Mouse (Mus musculus): ENCODE measurements around the gene Olfr1238. TPM values are rescaled to one million over a fixed set of nuclear protein-coding genes. Genes with fewer than 3 reads are reported as not detected.

Olfr1238 gene
- polyA plus RNA-seq (2016; fragmentation: Nextera tagmentation; extraction: Ambion mirVana) = not detected in 2 replicates

DNA sequence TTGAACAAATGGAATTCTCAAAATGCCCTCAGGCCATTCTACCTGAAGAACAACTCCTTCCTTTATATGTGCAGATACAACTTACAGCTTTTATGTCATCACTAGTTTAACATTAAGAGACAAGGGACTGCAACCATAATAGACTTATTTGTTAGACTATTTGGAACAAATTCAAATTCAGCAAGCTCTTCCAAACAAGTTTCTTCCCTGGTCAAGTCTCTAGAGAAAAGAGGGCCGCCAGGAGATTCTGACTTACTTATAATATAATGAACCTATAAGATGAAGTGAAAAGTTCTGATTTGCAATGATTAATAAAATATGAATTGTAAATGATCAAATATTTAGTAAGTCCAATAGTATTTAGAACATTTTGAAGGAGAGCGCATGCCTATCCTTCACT lies at the start of gene Olfr1238:
Gene Olfr1238, minus strand, starts transcription at position 101 of the 400 bp plus-strand sequence.
- Histone ChIP-seq H3K9me3 (no peaks in the 10 kb centered on the region), H3K4me1 (no peaks in the 10 kb centered on the region), H3K4me3 (no peak within 1 kb of the TSS), H3K36me3 (replicated peaks) (no peaks in the 10 kb centered on the region), H3K27me3 (ENCODE audit: poor library complexity, severe bottlenecking) (no peaks in the 10 kb centered on the region), H3K27ac (no peak within 1 kb of the TSS)
- WGBS = 91% methylated on average over 2 of the region's 2 CpGs
- DNase-seq (ENCODE audit: extremely low spot score, low spot score) = no peak

DNA sequence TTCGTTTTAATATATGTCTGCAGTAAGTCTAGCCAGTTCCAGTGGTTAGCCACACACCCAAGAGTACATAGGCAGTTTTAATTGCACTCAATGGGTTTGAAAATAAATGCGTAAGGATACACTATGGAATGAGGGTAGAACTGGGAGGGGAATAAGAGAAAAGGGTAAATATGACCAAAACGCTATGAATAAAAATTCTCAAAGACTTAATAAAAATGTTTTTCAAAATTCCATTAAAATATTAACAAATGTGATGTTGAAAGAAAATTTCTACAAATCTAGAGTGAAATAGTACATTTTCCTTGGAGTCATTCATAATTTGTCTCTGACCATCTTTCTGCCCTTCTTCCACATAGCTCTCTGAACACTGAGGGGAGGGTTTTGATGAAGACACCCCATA lies 33.4 kb upstream of the Olfr1238 start, which contains the start of gene Olfr1240:
Gene Olfr1240, minus strand, starts transcription at position 101 of the 400 bp plus-strand sequence.
- 92% methylated on average over 3 of the region's 3 CpGs for WGBS
- no peak for DNase-seq (ENCODE audit: extremely low spot score, low spot score)
- Histone ChIP-seq H3K36me3 (replicated peaks) (no peaks in the 10 kb centered on the region), H3K4me3 (no peak within 1 kb of the TSS), H3K9me3 (no peaks in the 10 kb centered on the region), H3K4me1 (no peaks in the 10 kb centered on the region), H3K27ac (no peak within 1 kb of the TSS), H3K27me3 (ENCODE audit: poor library complexity, severe bottlenecking) (no peaks in the 10 kb centered on the region)

DNA sequence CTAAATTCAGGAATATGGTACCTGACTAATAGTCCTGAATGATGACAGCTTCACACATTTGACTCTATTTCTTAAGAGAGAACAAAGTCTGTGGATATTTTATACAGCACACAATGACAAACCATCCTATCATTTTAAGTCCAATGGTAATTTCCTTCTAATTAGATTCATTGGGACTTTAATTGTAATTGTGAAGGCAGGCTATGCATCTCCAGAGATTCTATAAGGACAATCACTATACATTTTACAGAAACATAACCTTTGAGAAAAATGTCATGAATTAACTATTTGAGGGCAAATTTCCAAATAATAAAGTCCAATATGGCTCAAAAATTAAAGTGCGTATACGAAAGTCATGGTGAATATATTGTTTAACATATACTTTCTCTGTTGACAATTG lies 10.8 kb upstream of the Olfr1238 start, which contains the start of gene Olfr1239:
Gene Olfr1239, minus strand, starts transcription at position 101 of the 400 bp plus-strand sequence.
- WGBS = over 99% methylated on average over 2 of the region's 2 CpGs
- H3K4me3 ChIP-seq = no peak within 1 kb of the TSS
- DNase-seq (ENCODE audit: extremely low spot score, low spot score) = no peak

DNA sequence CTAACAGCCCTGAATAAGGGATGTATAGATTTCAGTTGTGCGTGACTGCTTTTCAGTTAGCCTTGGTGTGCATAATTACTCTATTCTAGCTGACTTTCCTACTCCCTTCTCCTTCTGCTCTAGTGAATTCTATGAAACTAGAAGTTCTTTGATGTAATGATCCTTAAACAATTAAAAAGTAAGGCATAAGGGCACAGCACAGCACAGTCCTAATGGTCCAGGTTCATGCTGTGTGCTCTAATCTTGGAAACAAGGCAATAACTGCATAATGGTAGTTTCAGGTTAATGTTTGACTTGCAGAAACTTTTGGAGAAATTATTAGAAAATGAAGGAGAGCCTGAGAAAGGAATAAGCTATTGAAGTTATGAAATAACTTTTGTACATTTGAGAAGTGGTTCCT lies 5.1 kb upstream of the Olfr1238 start:
- Histone ChIP-seq H3K4me3 (no peak overlapping the region), H3K36me3 (replicated peaks) (no peaks in the 10 kb centered on the region), H3K9me3 (no peaks in the 10 kb centered on the region), H3K4me1 (no peaks in the 10 kb centered on the region), H3K27me3 (ENCODE audit: poor library complexity, severe bottlenecking) (no peaks in the 10 kb centered on the region), H3K27ac (no peak overlapping the region)
- WGBS = 81% methylated on average over 1 of the region's 1 CpGs
- no peak for DNase-seq (ENCODE audit: extremely low spot score, low spot score)

More for the DNA sequence above, 10.8 kb upstream of the Olfr1238 start, which contains the start of gene Olfr1239:
- H3K27me3 ChIP-seq (ENCODE audit: poor library complexity, severe bottlenecking) = no peaks in the 10 kb centered on the region
- H3K9me3 ChIP-seq = no peaks in the 10 kb centered on the region
- H3K36me3 ChIP-seq (replicated peaks) = no peaks in the 10 kb centered on the region
- H3K27ac ChIP-seq = no peak within 1 kb of the TSS
- no peaks in the 10 kb centered on the region for H3K4me1 ChIP-seq

DNA sequence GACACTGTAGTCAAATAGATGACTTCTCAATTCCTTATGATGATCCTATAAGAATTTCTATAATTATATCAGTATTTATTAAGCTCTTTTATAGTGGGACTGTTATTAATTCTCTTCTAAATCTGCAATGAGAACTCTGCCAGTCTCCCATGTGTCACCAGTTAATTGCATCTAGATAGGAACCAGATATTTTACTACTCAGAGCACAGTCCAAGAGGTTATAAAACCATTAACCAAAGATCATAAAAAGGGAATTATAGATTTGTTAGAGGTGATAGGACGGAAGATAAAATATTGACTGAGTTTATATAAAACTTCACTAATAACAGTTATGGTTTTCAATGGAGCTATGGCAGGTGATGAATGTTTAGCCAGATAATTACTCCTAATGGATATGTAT lies 8.6 kb downstream of the Olfr1238 start:
- Histone ChIP-seq H3K4me1 (no peaks in the 10 kb centered on the region), H3K9me3 (no peaks in the 10 kb centered on the region), H3K27me3 (ENCODE audit: poor library complexity, severe bottlenecking) (no peaks in the 10 kb centered on the region), H3K4me3 (no peak overlapping the region), H3K36me3 (replicated peaks) (no peaks in the 10 kb centered on the region), H3K27ac (no peak overlapping the region)
- no peak for DNase-seq (ENCODE audit: extremely low spot score, low spot score)
- WGBS = 90% methylated on average over 1 of the region's 1 CpGs

DNA sequence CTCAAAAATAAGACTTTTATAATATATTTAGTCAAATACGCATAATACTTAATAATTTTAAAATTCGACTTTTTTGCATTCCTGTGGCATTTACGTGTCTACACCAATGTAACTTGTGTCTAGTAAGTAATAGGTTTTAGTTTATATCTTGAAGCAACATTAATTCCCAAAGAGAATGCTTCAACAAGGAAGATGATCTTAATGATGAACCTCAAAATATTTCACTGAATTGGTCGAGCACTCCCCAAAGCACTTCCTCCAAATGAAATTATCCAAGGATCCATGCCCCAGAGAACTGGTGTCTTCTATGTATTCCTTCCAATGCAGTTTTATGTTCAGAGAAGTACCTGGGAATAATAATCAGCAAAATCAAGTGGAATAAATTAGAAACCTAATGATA lies 44.7 kb downstream of the Olfr1238 start, which contains the start of gene Olfr1234:
Gene Olfr1234, minus strand, starts transcription at position 101 of the 400 bp plus-strand sequence.
- Histone ChIP-seq H3K27ac (no peak within 1 kb of the TSS), H3K27me3 (ENCODE audit: poor library complexity, severe bottlenecking) (no peaks in the 10 kb centered on the region), H3K36me3 (replicated peaks) (no peaks in the 10 kb centered on the region), H3K4me1 (no peaks in the 10 kb centered on the region), H3K9me3 (no peaks in the 10 kb centered on the region), H3K4me3 (no peak within 1 kb of the TSS)
- WGBS = 95% methylated on average over 4 of the region's 4 CpGs
- DNase-seq (ENCODE audit: extremely low spot score, low spot score) = no peak

Other genes starting within 250 kb of the Olfr1238 start
- not detected in 2 replicates for gene Olfr1224-ps1, start 245.6 kb downstream of the Olfr1238 start, polyA plus RNA-seq (2016; fragmentation: Nextera tagmentation; extraction: Ambion mirVana)
- gene Olfr1225, start 235.0 kb downstream of the Olfr1238 start, polyA plus RNA-seq (2016; fragmentation: Nextera tagmentation; extraction: Ambion mirVana) = not detected in 2 replicates
- not detected in 2 replicates for gene Olfr1226, start 209.6 kb downstream of the Olfr1238 start, polyA plus RNA-seq (2016; fragmentation: Nextera tagmentation; extraction: Ambion mirVana)
- gene Olfr1228, start 155.6 kb downstream of the Olfr1238 start, polyA plus RNA-seq (2016; fragmentation: Nextera tagmentation; extraction: Ambion mirVana) = not detected in 2 replicates
- not detected in 2 replicates for gene Olfr1229, start 121.7 kb downstream of the Olfr1238 start, polyA plus RNA-seq (2016; fragmentation: Nextera tagmentation; extraction: Ambion mirVana)
- gene Olfr1230, start 112.4 kb downstream of the Olfr1238 start, polyA plus RNA-seq (2016; fragmentation: Nextera tagmentation; extraction: Ambion mirVana) = not detected in 2 replicates
- gene Olfr1231, start 102.6 kb downstream of the Olfr1238 start, polyA plus RNA-seq (2016; fragmentation: Nextera tagmentation; extraction: Ambion mirVana) = not detected in 2 replicates
- gene Olfr1232, start 80.0 kb downstream of the Olfr1238 start, polyA plus RNA-seq (2016; fragmentation: Nextera tagmentation; extraction: Ambion mirVana) = not detected in 2 replicates
- not detected in 2 replicates for gene Olfr1233, start 67.3 kb downstream of the Olfr1238 start, polyA plus RNA-seq (2016; fragmentation: Nextera tagmentation; extraction: Ambion mirVana)
- gene Olfr1234, start 44.8 kb downstream of the Olfr1238 start, polyA plus RNA-seq (2016; fragmentation: Nextera tagmentation; extraction: Ambion mirVana) = not detected in 2 replicates
- not detected in 2 replicates for gene Olfr1239, start 10.7 kb upstream of the Olfr1238 start, polyA plus RNA-seq (2016; fragmentation: Nextera tagmentation; extraction: Ambion mirVana)
- gene Olfr1240, start 33.3 kb upstream of the Olfr1238 start, polyA plus RNA-seq (2016; fragmentation: Nextera tagmentation; extraction: Ambion mirVana) = not detected in 2 replicates
- not detected in 2 replicates for gene Olfr1241, start 77.5 kb upstream of the Olfr1238 start, polyA plus RNA-seq (2016; fragmentation: Nextera tagmentation; extraction: Ambion mirVana)
- not detected in 2 replicates for gene Olfr1242, start 88.7 kb upstream of the Olfr1238 start, polyA plus RNA-seq (2016; fragmentation: Nextera tagmentation; extraction: Ambion mirVana)
- not detected in 2 replicates for gene Olfr1243, start 121.8 kb upstream of the Olfr1238 start, polyA plus RNA-seq (2016; fragmentation: Nextera tagmentation; extraction: Ambion mirVana)
- not detected in 2 replicates for gene Olfr1245, start 168.8 kb upstream of the Olfr1238 start, polyA plus RNA-seq (2016; fragmentation: Nextera tagmentation; extraction: Ambion mirVana)
- not detected in 2 replicates for gene Olfr1246, start 183.5 kb upstream of the Olfr1238 start, polyA plus RNA-seq (2016; fragmentation: Nextera tagmentation; extraction: Ambion mirVana)
- not detected in 2 replicates for gene Olfr1247, start 204.5 kb upstream of the Olfr1238 start, polyA plus RNA-seq (2016; fragmentation: Nextera tagmentation; extraction: Ambion mirVana)
- not detected in 2 replicates for gene Olfr1248, start 208.6 kb upstream of the Olfr1238 start, polyA plus RNA-seq (2016; fragmentation: Nextera tagmentation; extraction: Ambion mirVana)
- not detected in 2 replicates for gene Olfr1249, start 225.3 kb upstream of the Olfr1238 start, polyA plus RNA-seq (2016; fragmentation: Nextera tagmentation; extraction: Ambion mirVana)